Mouse (Mus musculus): ENCODE measurements at regions not wholly inside any gene's neighbourhood (a gene's known extent, or its start where the extent isn't known, plus 50 kb on each side); places are given as distances from the start of the nearest gene placed in this dataset.
"Not testable (repeated sequence)": the region's sequence is repeated elsewhere in the genome, so short reads cannot be mapped to it uniquely, and the experiment has no call there.

DNA sequence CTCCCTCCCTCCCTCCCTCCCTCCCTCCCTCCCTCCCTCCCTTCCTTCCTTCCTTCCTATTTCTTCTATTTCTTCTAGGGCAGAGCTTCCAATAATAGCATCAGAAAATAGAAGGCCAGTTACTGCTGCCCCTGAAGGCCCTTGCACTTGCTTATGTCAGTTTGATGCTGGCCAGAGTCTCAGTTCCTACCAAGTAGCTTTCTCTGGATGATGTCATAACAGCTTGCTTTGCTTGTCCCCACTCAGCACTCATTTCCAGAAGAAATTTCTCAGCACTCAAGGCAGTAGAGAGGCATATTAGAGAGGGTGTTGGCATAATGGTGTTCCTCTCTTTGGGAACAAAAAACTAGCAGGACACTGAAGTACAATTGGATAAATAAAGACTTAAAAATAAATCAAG lies 811.6 kb upstream of the 4930444P10Rik start:
- no peak for DNase-seq (ENCODE audit: inconsistent ontology term)

- not testable (repeated sequence) for DNase-seq (ENCODE audit: inconsistent ontology term)
Observed at GRCm38 (mm10) chr1:16868383-16868782, 775.3 kb upstream of the 4930444P10Rik start.

DNA sequence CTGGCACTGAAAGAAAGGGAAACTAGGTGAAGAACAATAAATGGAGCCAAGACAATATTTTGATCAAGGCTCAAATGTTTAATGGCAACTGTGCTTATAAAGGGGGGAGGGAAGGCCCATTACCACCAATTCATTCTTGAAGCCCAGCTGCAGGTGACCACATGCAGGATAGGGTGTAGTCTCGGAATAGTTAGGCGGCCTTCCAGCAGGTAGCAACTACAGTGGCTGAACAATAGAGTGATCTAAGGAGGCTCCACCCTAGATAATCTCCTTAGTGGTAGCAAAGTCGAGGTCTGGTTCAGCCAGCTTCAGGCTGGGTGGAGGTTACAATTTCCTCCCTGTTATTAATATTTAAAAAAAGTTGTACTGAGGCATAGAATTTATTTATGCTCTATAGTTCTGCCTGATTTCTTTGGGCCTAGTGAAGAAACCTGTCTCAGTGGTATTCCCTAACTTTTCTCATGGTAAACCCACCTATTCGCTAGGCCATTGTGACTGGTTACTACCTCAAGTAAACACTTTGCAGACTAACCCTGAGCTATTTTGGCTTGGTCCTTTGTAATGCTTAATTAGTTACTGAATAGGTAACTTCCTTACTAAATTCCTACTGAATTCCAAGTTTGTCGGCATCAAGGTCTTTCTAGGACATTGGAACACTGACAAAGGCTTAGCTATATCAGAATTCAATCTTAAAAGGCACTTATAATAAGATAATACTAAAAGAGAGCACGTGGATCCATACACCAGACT lies 774.1 kb upstream of the 4930444P10Rik start:
- not testable (repeated sequence) for DNase-seq (ENCODE audit: inconsistent ontology term)

DNA sequence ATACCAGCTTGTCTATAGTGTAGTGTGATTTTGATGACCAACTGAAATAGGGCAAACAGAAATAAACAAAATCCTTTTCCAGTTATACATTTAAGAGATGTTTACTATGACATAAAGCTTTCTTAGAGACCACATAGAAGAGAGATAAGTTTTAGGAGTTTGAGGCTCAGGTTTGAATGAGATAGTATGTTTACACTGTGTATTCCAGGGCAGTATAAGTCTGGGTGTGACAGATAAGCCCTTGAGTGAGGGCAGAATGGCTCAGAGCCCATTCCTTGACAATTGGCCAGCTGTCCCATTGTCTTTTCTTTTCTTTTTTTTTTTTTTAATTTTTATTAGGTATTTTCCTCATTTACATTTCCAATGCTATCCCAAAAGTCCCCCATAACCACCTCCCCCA lies 744.0 kb upstream of the 4930444P10Rik start:
- no peak for DNase-seq (ENCODE audit: inconsistent ontology term)

DNA sequence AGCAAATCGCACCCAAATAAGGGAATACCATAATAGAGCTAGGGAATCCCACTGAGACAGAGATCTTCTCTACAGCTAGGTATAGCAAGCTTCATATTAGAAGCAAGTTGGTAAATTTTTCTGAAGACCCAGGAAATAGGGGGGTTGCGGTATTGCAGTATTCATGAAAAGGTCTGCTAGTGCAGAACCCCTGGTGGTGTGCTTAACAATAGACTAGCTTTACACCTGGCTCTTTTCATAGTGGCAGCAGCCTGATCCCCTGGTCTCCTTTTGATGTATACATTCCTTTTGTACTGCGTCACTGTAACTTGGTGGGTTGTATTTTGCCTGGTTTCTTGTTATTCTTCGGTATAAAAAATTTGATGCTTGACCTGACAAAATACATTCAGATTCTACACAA lies 731.6 kb upstream of the 4930444P10Rik start:
- DNase-seq (ENCODE audit: inconsistent ontology term) = not testable (repeated sequence)

- no peak for DNase-seq (ENCODE audit: inconsistent ontology term)
Observed at GRCm38 (mm10) chr1:16824057-16824456, 730.9 kb upstream of the 4930444P10Rik start.

DNA sequence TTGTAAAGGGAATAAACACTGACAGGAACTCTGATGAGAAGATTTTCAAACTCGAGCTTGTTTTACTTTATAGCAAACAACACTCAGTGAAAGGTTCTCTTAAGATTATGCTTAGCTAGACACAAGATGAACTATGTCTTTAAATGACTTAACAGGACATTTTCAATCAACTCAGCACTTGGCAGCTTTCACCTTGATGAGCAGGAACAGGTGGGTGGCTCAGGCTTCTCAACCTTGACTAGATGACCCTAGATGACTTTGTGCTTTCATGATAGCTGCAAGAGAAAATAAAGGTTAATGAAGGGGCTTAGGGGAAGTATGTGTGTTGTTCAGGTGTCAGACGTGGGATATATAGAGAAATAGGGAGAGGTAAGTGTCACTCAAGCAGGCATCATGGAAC lies 728.1 kb upstream of the 4930444P10Rik start:
- no peak for DNase-seq (ENCODE audit: inconsistent ontology term)

- DNase-seq (ENCODE audit: inconsistent ontology term) = no peak
Observed at GRCm38 (mm10) chr1:16816572-16816971, 723.4 kb upstream of the 4930444P10Rik start.

- DNase-seq (ENCODE audit: inconsistent ontology term) = no peak
Observed at GRCm38 (mm10) chr1:16815731-16816130, 722.6 kb upstream of the 4930444P10Rik start.

- no peak for DNase-seq (ENCODE audit: inconsistent ontology term)
Observed at GRCm38 (mm10) chr1:16809370-16810150, 716.4 kb upstream of the 4930444P10Rik start.

DNA sequence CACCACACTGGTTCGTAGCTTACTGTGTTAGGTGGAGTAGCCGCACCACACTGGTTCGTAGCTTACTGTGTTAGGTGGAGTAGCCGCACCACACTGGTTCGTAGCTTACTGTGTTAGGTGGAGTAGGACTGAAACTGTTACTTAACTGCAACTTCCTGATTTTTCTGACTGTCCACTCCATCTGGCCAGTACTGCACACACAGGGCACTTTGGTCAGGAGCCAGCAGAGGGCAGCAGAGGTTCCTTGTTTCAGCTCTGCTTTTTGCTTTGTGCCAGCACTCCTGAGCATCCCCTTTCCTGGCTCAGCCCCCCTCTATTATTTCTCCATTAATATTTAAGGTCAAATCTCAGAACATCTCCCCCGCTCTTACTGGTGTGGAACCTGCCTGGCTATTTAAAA lies 705.2 kb upstream of the 4930444P10Rik start:
- peak; percentile 33 for DNase-seq (ENCODE audit: inconsistent ontology term)

- peak; percentile 23 for DNase-seq (ENCODE audit: inconsistent ontology term)
Observed at GRCm38 (mm10) chr1:16796449-16796848, 703.3 kb upstream of the 4930444P10Rik start.

- DNase-seq (ENCODE audit: inconsistent ontology term) = no peak
Observed at GRCm38 (mm10) chr1:16790733-16791309, 697.7 kb upstream of the 4930444P10Rik start.

- no peak for DNase-seq (ENCODE audit: inconsistent ontology term)
Observed at GRCm38 (mm10) chr1:16779791-16780190, 686.7 kb upstream of the 4930444P10Rik start.

DNA sequence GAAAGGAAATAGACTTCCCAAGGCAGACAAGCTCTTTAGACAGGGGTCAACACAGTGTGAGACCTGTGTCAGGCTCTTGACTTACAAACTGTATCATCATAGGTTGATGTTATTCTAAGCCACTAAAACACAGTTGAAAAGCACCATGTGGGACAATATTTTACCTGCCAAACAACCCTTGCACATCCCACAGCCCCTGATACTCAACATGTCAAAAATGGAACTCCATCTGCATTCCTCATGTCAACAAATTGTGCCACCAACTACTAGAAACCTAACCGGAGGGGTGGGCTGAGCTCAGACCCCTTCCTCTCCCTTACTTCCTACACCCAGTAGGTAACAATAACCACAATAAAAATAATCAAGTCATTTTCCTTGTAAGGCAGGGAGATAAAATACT lies 667.8 kb upstream of the 4930444P10Rik start:
- DNase-seq (ENCODE audit: inconsistent ontology term) = no peak
